Mouse (Mus musculus) forebrain, embryonic 14.5 days (tissue): ENCODE data around the gene Cox10. TPM values are rescaled to one million over a fixed set of nuclear protein-coding genes. Genes with fewer than 3 reads are reported as not detected.
"Not testable (repeated sequence)": the region's sequence is repeated elsewhere in the genome, so short reads cannot be mapped to it uniquely, and the experiment has no call there.

Experiments
- ATAC-seq: fragments of 200-750 bp; cut with Nextera tagmentation; 2 replicates; pipeline ENCODE4 v1.8.0; 2017; ENCODE audit warnings: mild to moderate bottlenecking, moderate library complexity
- DNase-seq: peaks from one replicate; pipeline ENCODE4 v3.0.0-alpha.2; 2015; ENCODE audit warnings: low spot score
- H3K27ac ChIP-seq: fragments of 300-500 bp; sonication (generic); 2 replicates; pipeline ENCODE4 v1.5.1; 2014; ENCODE audit warnings: low read depth, mild to moderate bottlenecking, control low read depth, low read length, moderate library complexity
- H3K27me3 ChIP-seq: fragments of 300-500 bp; sonication (generic); replicated peaks from 2 replicates; pipeline ENCODE4 v1.6.1; 2014; ENCODE audit warnings: low read length, control low read depth, mixed read lengths; ENCODE audit not compliant: control insufficient read depth, insufficient read depth
- H3K36me3 ChIP-seq: fragments of 300-500 bp; sonication (generic); 2 replicates; pipeline ENCODE4 v1.6.1; 2014; ENCODE audit warnings: low read length, control low read depth; ENCODE audit not compliant: control insufficient read depth, insufficient read depth
- H3K4me1 ChIP-seq: fragments of 300-500 bp; sonication (generic); 2 replicates; pipeline ENCODE4 v1.6.1; 2014; ENCODE audit warnings: antibody characterized with exemption, low read length, control low read depth; ENCODE audit not compliant: control insufficient read depth, insufficient read depth
- H3K4me2 ChIP-seq: fragments of 300-500 bp; sonication (generic); 2 replicates; pipeline ENCODE4 v1.6.1; 2014; ENCODE audit warnings: mild to moderate bottlenecking, control low read depth, low read length
- H3K4me3 ChIP-seq: fragments of 300-500 bp; sonication (generic); 2 replicates; pipeline ENCODE4 v1.5.1; 2014; ENCODE audit warnings: low read depth, low read length, control low read depth
- H3K9ac ChIP-seq: fragments of 300-500 bp; sonication (generic); 2 replicates; pipeline ENCODE4 v1.6.1; 2014; ENCODE audit warnings: mild to moderate bottlenecking, low read length, control low read depth, moderate library complexity
- H3K9me3 ChIP-seq: fragments of 300-500 bp; sonication (generic); replicated peaks from 2 replicates; pipeline ENCODE4 v1.6.1; 2016; ENCODE audit warnings: low read length, control low read depth, mixed read lengths; ENCODE audit not compliant: control insufficient read depth
- WGBS: fragments of 180-500 bp; shearing (Covaris S2); extraction: QIAGEN DNeasy Blood & Tissue Kit; methylation state at CpG from one replicate; pipeline ENCODE4 v1.1.7; 2014; 5-methylcytosine and 5-hydroxymethylcytosine counted together
- polyA plus RNA-seq: library from polyadenylated mRNA; unstranded; fragments of >200 nt; fragmentation: Nextera tagmentation; extraction: Ambion mirVana; gene quantifications from 2 replicates; pipeline ENCODE4 v1.2.1, GENCODE M21; 2014

The Cox10 gene
- 20.0 and 22.1 TPM in 2 replicates for polyA plus RNA-seq

GRCm38 (mm10) chr11:64078956-64079726 is at the start of gene Cox10:
Gene Cox10, minus strand, starts transcription at chr11:64079468.
- peak within 1 kb of the TSS; percentile 67 for H3K4me2 ChIP-seq
- 0 out of 2 replicates have a peak, but pooled peaks cover 4% of the 10 kb centered on the region for H3K36me3 ChIP-seq
- no peaks in the 10 kb centered on the region for H3K27me3 ChIP-seq
- DNase-seq (peak; percentile 94), ATAC-seq (peak; percentile 96)
- H3K4me1 ChIP-seq = peaks cover 8% of the 10 kb centered on the region
- no peaks in the 10 kb centered on the region for H3K9me3 ChIP-seq
- H3K4me3 ChIP-seq = peak within 1 kb of the TSS; percentile 76
- H3K9ac ChIP-seq = peak within 1 kb of the TSS; percentile 76
- WGBS = under 1% methylated on average over 44 of the region's 45 CpGs
- H3K27ac ChIP-seq = peak within 1 kb of the TSS; percentile 76

- ATAC-seq (no peak), DNase-seq (no peak)
- no peak overlapping the region for H3K4me2 ChIP-seq
- no peaks in the 10 kb centered on the region for H3K27me3 ChIP-seq
- H3K4me1 ChIP-seq = no peaks in the 10 kb centered on the region
- H3K9me3 ChIP-seq = no peaks in the 10 kb centered on the region
- H3K9ac ChIP-seq = no peak overlapping the region
- WGBS = 73% methylated on average over 9 of the region's 9 CpGs
- H3K27ac ChIP-seq = no peak overlapping the region
- no peaks in the 10 kb centered on the region for H3K36me3 ChIP-seq
- no peak overlapping the region for H3K4me3 ChIP-seq
Observed at GRCm38 (mm10) chr11:64128016-64128415, 48.7 kb upstream of the Cox10 start.

GRCm38 (mm10) chr11:64125471-64125870 is 46.2 kb upstream of the Cox10 start:
- DNase-seq = no peak
- no peaks in the 10 kb centered on the region for H3K36me3 ChIP-seq
- H3K9ac ChIP-seq = no peak overlapping the region
- ATAC-seq = no peak
- 61% methylated on average over 2 of the region's 2 CpGs for WGBS
- H3K9me3 ChIP-seq = no peaks in the 10 kb centered on the region
- no peaks in the 10 kb centered on the region for H3K27me3 ChIP-seq
- H3K4me3 ChIP-seq = no peak overlapping the region
- H3K27ac ChIP-seq = no peak overlapping the region
- no peaks in the 10 kb centered on the region for H3K4me1 ChIP-seq
- no peak overlapping the region for H3K4me2 ChIP-seq

- not testable (repeated sequence) for H3K4me3 ChIP-seq, H3K9me3 ChIP-seq, H3K36me3 ChIP-seq, DNase-seq, H3K27ac ChIP-seq, ATAC-seq, H3K4me2 ChIP-seq, H3K9ac ChIP-seq, H3K27me3 ChIP-seq, H3K4me1 ChIP-seq
- 92% methylated on average over 6 of the region's 6 CpGs for WGBS
Observed at GRCm38 (mm10) chr11:64123174-64123573, 43.9 kb upstream of the Cox10 start.

GRCm38 (mm10) chr11:64116711-64117110 is 37.4 kb upstream of the Cox10 start:
- DNase-seq = no peak
- Histone ChIP-seq H3K9ac (no peak overlapping the region), H3K36me3 (no peaks in the 10 kb centered on the region), H3K27me3 (no peaks in the 10 kb centered on the region), H3K4me3 (no peak overlapping the region), H3K4me2 (no peak overlapping the region), H3K4me1 (no peaks in the 10 kb centered on the region), H3K27ac (no peak overlapping the region), H3K9me3 (no peaks in the 10 kb centered on the region)
- 90% methylated on average over 4 of the region's 4 CpGs for WGBS
- ATAC-seq = no peak

- Histone ChIP-seq H3K27ac (no peak overlapping the region), H3K27me3 (no peaks in the 10 kb centered on the region), H3K4me3 (no peak overlapping the region), H3K9ac (no peak overlapping the region), H3K9me3 (no peaks in the 10 kb centered on the region), H3K4me2 (no peak overlapping the region), H3K36me3 (no peaks in the 10 kb centered on the region), H3K4me1 (no peaks in the 10 kb centered on the region)
- ATAC-seq (no peak), DNase-seq (no peak)
- 79% methylated on average over 2 of the region's 2 CpGs for WGBS
Observed at GRCm38 (mm10) chr11:64115822-64116221, 36.6 kb upstream of the Cox10 start.

DNA sequence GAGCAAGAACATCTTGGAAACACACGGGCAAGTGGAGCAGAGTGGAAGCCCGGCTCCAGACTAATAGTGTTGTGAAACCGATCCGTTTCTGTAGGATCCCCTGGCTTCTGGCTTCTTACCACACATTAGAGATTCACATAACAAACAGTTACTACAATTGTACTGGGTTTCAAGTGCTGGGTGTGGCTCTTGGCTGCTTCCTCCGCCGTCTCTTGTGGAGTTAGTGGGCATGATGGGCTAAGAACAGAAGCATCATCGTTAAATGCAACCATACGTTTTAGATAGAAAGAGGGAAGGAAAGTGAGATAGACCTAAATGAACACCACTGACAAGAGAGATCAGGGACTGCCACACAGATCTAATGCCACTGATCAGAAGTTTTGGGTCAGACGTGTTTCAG is 35.8 kb upstream of the Cox10 start:
- DNase-seq = no peak
- no peaks in the 10 kb centered on the region for H3K36me3 ChIP-seq
- no peaks in the 10 kb centered on the region for H3K27me3 ChIP-seq
- WGBS = 87% methylated on average over 9 of the region's 9 CpGs
- H3K9ac ChIP-seq = no peak overlapping the region
- no peak overlapping the region for H3K27ac ChIP-seq
- no peak for ATAC-seq
- no peaks in the 10 kb centered on the region for H3K4me1 ChIP-seq
- H3K4me2 ChIP-seq = no peak overlapping the region
- no peaks in the 10 kb centered on the region for H3K9me3 ChIP-seq
- H3K4me3 ChIP-seq = no peak overlapping the region

DNA sequence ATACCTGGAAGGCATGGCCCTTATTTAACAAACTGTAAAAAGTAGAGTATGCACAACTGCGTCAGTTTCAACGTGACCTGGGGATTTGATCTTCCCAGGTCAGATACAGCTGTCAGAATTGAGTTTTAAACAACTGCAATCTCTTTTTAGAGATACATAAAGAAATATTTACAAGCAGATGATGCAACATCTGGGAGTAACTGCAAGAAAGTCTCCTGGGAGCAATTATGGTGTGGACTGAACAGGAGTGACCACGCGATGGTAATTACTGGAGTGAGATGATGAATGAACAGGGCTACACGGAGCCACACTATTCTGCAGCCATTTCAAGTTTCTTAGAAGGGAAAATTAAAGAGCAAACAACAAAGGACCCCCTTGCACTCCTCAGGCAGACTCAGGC is 20.8 kb upstream of the Cox10 start:
- Histone ChIP-seq H3K4me2 (no peak overlapping the region), H3K4me3 (no peak overlapping the region), H3K4me1 (no peaks in the 10 kb centered on the region), H3K9me3 (no peaks in the 10 kb centered on the region), H3K27ac (no peak overlapping the region), H3K27me3 (no peaks in the 10 kb centered on the region), H3K36me3 (no peaks in the 10 kb centered on the region), H3K9ac (no peak overlapping the region)
- no peak for ATAC-seq
- WGBS = 84% methylated on average over 5 of the region's 5 CpGs
- no peak for DNase-seq

GRCm38 (mm10) chr11:64093058-64093457 is 13.8 kb upstream of the Cox10 start:
- H3K4me3 ChIP-seq = no peak overlapping the region
- H3K9me3 ChIP-seq = no peaks in the 10 kb centered on the region
- no peaks in the 10 kb centered on the region for H3K36me3 ChIP-seq
- ATAC-seq (no peak), DNase-seq (no peak)
- H3K27ac ChIP-seq = no peak overlapping the region
- H3K27me3 ChIP-seq = no peaks in the 10 kb centered on the region
- 89% methylated on average over 4 of the region's 4 CpGs for whole genome bisulfite sequencing
- H3K9ac ChIP-seq = no peak overlapping the region
- H3K4me2 ChIP-seq = no peak overlapping the region
- no peaks in the 10 kb centered on the region for H3K4me1 ChIP-seq
